Mouse (Mus musculus) NIH3T3 (cell line): Measurements from ENCODE around the gene Sema4d.

Experiments used
- DNase-seq: peaks from one replicate; pipeline ENCODE4 v3.0.0-alpha.2; 2012; ENCODE audit warnings: low read depth

Gene Sema4d

GRCm38 (mm10) chr13:51753802-51754444 lies 39.6 kb downstream of the Sema4d start:
- no peak for DNase-seq

GRCm38 (mm10) chr13:51753168-51753465 lies 40.4 kb downstream of the Sema4d start:
- no peak for DNase-seq

- no peak for DNase-seq
These were observed 41.0 kb downstream of the Sema4d start for GRCm38 (mm10) chr13:51752346-51753167.

- peak; percentile 59 for DNase-seq
These were observed 43.8 kb downstream of the Sema4d start for GRCm38 (mm10) chr13:51749578-51750345.

- DNase-seq: peak; percentile 53
These were observed 45.5 kb downstream of the Sema4d start for GRCm38 (mm10) chr13:51748009-51748552.

GRCm38 (mm10) chr13:51747069-51747468 lies 46.5 kb downstream of the Sema4d start:
- DNase-seq: no peak

- DNase-seq: no peak
These were observed 47.7 kb downstream of the Sema4d start for GRCm38 (mm10) chr13:51745862-51746261.

- no peak for DNase-seq
These were observed 49.7 kb downstream of the Sema4d start for GRCm38 (mm10) chr13:51743855-51744254.

GRCm38 (mm10) chr13:51742551-51743052 lies 50.9 kb downstream of the Sema4d start:
- no peak for DNase-seq

GRCm38 (mm10) chr13:51740776-51741175 lies 52.8 kb downstream of the Sema4d start:
- no peak for DNase-seq

GRCm38 (mm10) chr13:51739713-51740112 lies 53.8 kb downstream of the Sema4d start:
- no peak for DNase-seq

GRCm38 (mm10) chr13:51738531-51739117 lies 54.9 kb downstream of the Sema4d start:
- no peak for DNase-seq

GRCm38 (mm10) chr13:51737949-51738513 lies 55.5 kb downstream of the Sema4d start:
- DNase-seq: no peak

- DNase-seq: no peak
These were observed 56.3 kb downstream of the Sema4d start for GRCm38 (mm10) chr13:51737033-51737948.

GRCm38 (mm10) chr13:51736007-51736911 lies 57.3 kb downstream of the Sema4d start:
- no peak for DNase-seq

- DNase-seq: no peak
These were observed 59.0 kb downstream of the Sema4d start for GRCm38 (mm10) chr13:51734556-51734955.

- no peak for DNase-seq
These were observed 61.4 kb downstream of the Sema4d start for GRCm38 (mm10) chr13:51732097-51732664.

- no peak for DNase-seq
These were observed 62.1 kb downstream of the Sema4d start for GRCm38 (mm10) chr13:51731474-51731873.

GRCm38 (mm10) chr13:51729887-51730361 lies 63.6 kb downstream of the Sema4d start:
- peak; percentile 54 for DNase-seq
